Mouse (Mus musculus) layer of hippocampus, adult 18-20 months (tissue): ENCODE results near the gene Chmp4b. TPM values are rescaled to one million over a fixed set of nuclear protein-coding genes. Genes with fewer than 3 reads are reported as not detected.
A peak's percentile ranks its signal among the peaks of the same experiment; 100 is the strongest.

ENCODE experiments used
- DNase-seq, 2 experiments: peaks; one replicate each; pipeline ENCODE4 v3.0.0; 2022; ENCODE audit warnings: low spot score in 2 of 2
- long read RNA-seq: library from polyadenylated mRNA; stranded (forward); transcript quantifications from one replicate; pipeline ENCODE4 v2.0.0, GENCODE M21; 2021
- total RNA-seq, 2 experiments: library from RNA; stranded (reverse); gene quantifications; 2 replicates each; pipeline ENCODE4 v1.2.3; 2021

The Chmp4b gene
- 100 to 1,000 TPM; 222 to 223 TPM for total RNA-seq
- long read RNA-seq, partial matches to known transcripts = 0 of 6 reads
- long read RNA-seq, other reads (novel, unspliced or antisense) = 5 of 6 reads

- no peak for DNase-seq
Observed at GRCm38 (mm10) chr2:154651363-154651762, at the start of gene Chmp4b. TSS of gene Chmp4b (plus strand) at chr2:154651705.

- no peak for DNase-seq
Observed at GRCm38 (mm10) chr2:154603007-154603637, 48.4 kb upstream of the Chmp4b start.

GRCm38 (mm10) chr2:154603638-154604153, 47.8 kb upstream of the Chmp4b start, which contains the start of gene Pxmp4:
TSS of gene Pxmp4 (minus strand) at chr2:154603708.
- peak; percentile 97 to 100 for DNase-seq

GRCm38 (mm10) chr2:154604156-154604555, 47.3 kb upstream of the Chmp4b start:
- DNase-seq = no peak

- no peak for DNase-seq
Observed at GRCm38 (mm10) chr2:154606965-154607364, 44.5 kb upstream of the Chmp4b start.

GRCm38 (mm10) chr2:154609050-154609767, 42.3 kb upstream of the Chmp4b start:
- no peak for DNase-seq

GRCm38 (mm10) chr2:154613118-154614115, 38.1 kb upstream of the Chmp4b start, which contains the start of the genes Zfp341 and 4930519P11Rik:
TSS of gene Zfp341 (plus strand) at chr2:154613297.
TSS of gene 4930519P11Rik (minus strand) at chr2:154613437.
- DNase-seq = peak; percentile 82 to 92

GRCm38 (mm10) chr2:154614841-154615576, 36.5 kb upstream of the Chmp4b start:
- no peak for DNase-seq

GRCm38 (mm10) chr2:154615674-154616073, 35.8 kb upstream of the Chmp4b start:
- DNase-seq = no peak

- DNase-seq = no peak
Observed at GRCm38 (mm10) chr2:154617061-154617460, 34.4 kb upstream of the Chmp4b start.

- DNase-seq = no peak
Observed at GRCm38 (mm10) chr2:154621684-154622083, 29.8 kb upstream of the Chmp4b start.

- no peak for DNase-seq
Observed at GRCm38 (mm10) chr2:154624137-154624536, 27.4 kb upstream of the Chmp4b start.

- DNase-seq = peak; percentile 18 to 70
Observed at GRCm38 (mm10) chr2:154630531-154630930, 21.0 kb upstream of the Chmp4b start.

- DNase-seq = no peak
Observed at GRCm38 (mm10) chr2:154632203-154632780, 19.2 kb upstream of the Chmp4b start.

GRCm38 (mm10) chr2:154633039-154633742, 18.3 kb upstream of the Chmp4b start:
- no peak for DNase-seq

- DNase-seq = no peak
Observed at GRCm38 (mm10) chr2:154633876-154634644, 17.4 kb upstream of the Chmp4b start.

- DNase-seq = no peak
Observed at GRCm38 (mm10) chr2:154635826-154636225, 15.7 kb upstream of the Chmp4b start.

- no peak for DNase-seq
Observed at GRCm38 (mm10) chr2:154638521-154638920, 13.0 kb upstream of the Chmp4b start.
